Mouse (Mus musculus) hindbrain, embryonic 16.5 days (tissue): ENCODE results near the gene Rusc2. TPM values are rescaled to one million over a fixed set of nuclear protein-coding genes. Genes with fewer than 3 reads are reported as not detected.

ENCODE experiments used
- ATAC-seq: fragments of 200-750 bp; cut with Nextera tagmentation; 2 replicates; pipeline ENCODE4 v1.8.0; 2017; ENCODE audit warnings: moderate TSS enrichment, moderate library complexity
- H3K27ac ChIP-seq: fragments of 300-500 bp; sonication (generic); 2 replicates; pipeline ENCODE4 v1.5.1; 2014; ENCODE audit warnings: low read depth, mild to moderate bottlenecking, control low read depth, low read length, moderate library complexity
- H3K27me3 ChIP-seq: fragments of 300-500 bp; sonication (generic); replicated peaks from 2 replicates; pipeline ENCODE4 v1.6.1; 2014; ENCODE audit warnings: low read length; ENCODE audit not compliant: control insufficient read depth, insufficient read depth
- H3K36me3 ChIP-seq: fragments of 300-500 bp; sonication (generic); 2 replicates; pipeline ENCODE4 v1.6.1; 2014; ENCODE audit warnings: mild to moderate bottlenecking, low read length, moderate library complexity, mixed read lengths; ENCODE audit not compliant: control insufficient read depth, insufficient read depth
- H3K4me1 ChIP-seq: fragments of 300-500 bp; sonication (generic); 2 replicates; pipeline ENCODE4 v1.6.1; 2014; ENCODE audit warnings: low read depth, low read length; ENCODE audit not compliant: control insufficient read depth, insufficient read depth
- H3K4me2 ChIP-seq: fragments of 300-500 bp; sonication (generic); 2 replicates; pipeline ENCODE4 v1.6.1; 2014; ENCODE audit warnings: mild to moderate bottlenecking, low read length, control low read depth, moderate library complexity
- H3K4me3 ChIP-seq: fragments of 300-500 bp; sonication (generic); 2 replicates; pipeline ENCODE4 v1.5.1; 2014; ENCODE audit warnings: mild to moderate bottlenecking, low read length, control low read depth, moderate library complexity
- H3K9ac ChIP-seq: fragments of 300-500 bp; sonication (generic); 2 replicates; pipeline ENCODE4 v1.6.1; 2014; ENCODE audit warnings: low read depth, mild to moderate bottlenecking, control low read depth, low read length, moderate library complexity
- H3K9me3 ChIP-seq: fragments of 300-500 bp; sonication (generic); 2 replicates; pipeline ENCODE4 v1.6.1; 2014; ENCODE audit warnings: mild to moderate bottlenecking, low read length, moderate library complexity; ENCODE audit not compliant: control insufficient read depth
- WGBS: fragments of 180-500 bp; shearing (Covaris S2); extraction: QIAGEN DNeasy Blood & Tissue Kit; methylation state at CpG from one replicate; pipeline ENCODE4 v1.1.7; 2014; 5-methylcytosine and 5-hydroxymethylcytosine counted together
- polyA plus RNA-seq: library from polyadenylated mRNA; unstranded; fragments of >200 nt; fragmentation: Nextera tagmentation; extraction: Ambion mirVana; gene quantifications from 2 replicates; pipeline ENCODE4 v1.2.1, GENCODE M21; 2015

Rusc2 gene
- polyA plus RNA-seq, 1 experiment from 2014 or later = 70.8 TPM

GRCm38 (mm10) chr4:43456470-43456869 lies 74.7 kb downstream of the Rusc2 start:
- H3K4me3 ChIP-seq = no peak overlapping the region
- H3K27ac ChIP-seq = no peak overlapping the region
- H3K36me3 ChIP-seq = no peaks in the 10 kb centered on the region
- no peak overlapping the region for H3K4me2 ChIP-seq
- 31% methylated on average over 4 of the region's 4 CpGs for WGBS
- H3K9me3 ChIP-seq = no peaks in the 10 kb centered on the region
- no peak for ATAC-seq
- no peak overlapping the region for H3K9ac ChIP-seq
- H3K4me1 ChIP-seq = peaks cover 11% of the 10 kb centered on the region
- H3K27me3 ChIP-seq = peaks cover 3% of the 10 kb centered on the region; the same call in 1 of the 2 replicates

GRCm38 (mm10) chr4:43457124-43457523 lies 75.3 kb downstream of the Rusc2 start:
- Histone ChIP-seq H3K4me1 (peaks cover 11% of the 10 kb centered on the region), H3K9me3 (no peaks in the 10 kb centered on the region), H3K4me3 (no peak overlapping the region), H3K27ac (no peak overlapping the region), H3K9ac (no peak overlapping the region), H3K4me2 (no peak overlapping the region), H3K36me3 (no peaks in the 10 kb centered on the region), H3K27me3 (peaks cover 3% of the 10 kb centered on the region; the same call in 1 of the 2 replicates)
- ATAC-seq = no peak
- 16% methylated on average over 8 of the region's 8 CpGs for WGBS

- Histone ChIP-seq H3K27me3 (no peaks in the 10 kb centered on the region), H3K4me3 (no peak overlapping the region), H3K9ac (no peak overlapping the region), H3K4me2 (no peak overlapping the region), H3K9me3 (no peaks in the 10 kb centered on the region), H3K36me3 (no peaks in the 10 kb centered on the region), H3K27ac (no peak overlapping the region), H3K4me1 (no peaks in the 10 kb centered on the region)
- 88% methylated on average over 5 of the region's 5 CpGs for WGBS
- no peak for ATAC-seq
These were observed 81.3 kb downstream of the Rusc2 start for GRCm38 (mm10) chr4:43463102-43463501.

GRCm38 (mm10) chr4:43465935-43466334 lies 84.2 kb downstream of the Rusc2 start:
- Histone ChIP-seq H3K9me3 (no peaks in the 10 kb centered on the region), H3K4me1 (no peaks in the 10 kb centered on the region), H3K9ac (no peak overlapping the region), H3K4me3 (no peak overlapping the region), H3K27ac (no peak overlapping the region), H3K36me3 (no peaks in the 10 kb centered on the region), H3K4me2 (no peak overlapping the region), H3K27me3 (no peaks in the 10 kb centered on the region)
- WGBS = 86% methylated on average over 6 of the region's 6 CpGs
- ATAC-seq = no peak

- 91% methylated on average over 7 of the region's 7 CpGs for WGBS
- Histone ChIP-seq H3K4me1 (no peaks in the 10 kb centered on the region), H3K9ac (no peak overlapping the region), H3K9me3 (no peaks in the 10 kb centered on the region), H3K27ac (no peak overlapping the region), H3K4me3 (no peak overlapping the region), H3K27me3 (no peaks in the 10 kb centered on the region), H3K36me3 (no peaks in the 10 kb centered on the region), H3K4me2 (no peak overlapping the region)
- ATAC-seq = no peak
These were observed 85.1 kb downstream of the Rusc2 start for GRCm38 (mm10) chr4:43466872-43467271.

GRCm38 (mm10) chr4:43470301-43470700 lies 88.5 kb downstream of the Rusc2 start:
- H3K4me2 ChIP-seq = no peak overlapping the region
- H3K4me1 ChIP-seq = no peaks in the 10 kb centered on the region
- no peak overlapping the region for H3K9ac ChIP-seq
- ATAC-seq = no peak
- no peaks in the 10 kb centered on the region for H3K36me3 ChIP-seq
- H3K27ac ChIP-seq = no peak overlapping the region
- H3K9me3 ChIP-seq = no peaks in the 10 kb centered on the region
- H3K4me3 ChIP-seq = no peak overlapping the region
- no peaks in the 10 kb centered on the region for H3K27me3 ChIP-seq
- WGBS = 93% methylated on average over 10 of the region's 10 CpGs

GRCm38 (mm10) chr4:43473636-43474035 lies 91.9 kb downstream of the Rusc2 start:
- peaks cover 3% of the 10 kb centered on the region for H3K4me1 ChIP-seq
- no peaks in the 10 kb centered on the region for H3K36me3 ChIP-seq
- H3K9me3 ChIP-seq = no peaks in the 10 kb centered on the region
- no peaks in the 10 kb centered on the region for H3K27me3 ChIP-seq
- no peak overlapping the region for H3K4me3 ChIP-seq
- no peak overlapping the region for H3K4me2 ChIP-seq
- WGBS = 77% methylated on average over 1 of the region's 1 CpGs
- H3K27ac ChIP-seq = no peak overlapping the region
- H3K9ac ChIP-seq = no peak overlapping the region
- no peak for ATAC-seq

- H3K4me1 ChIP-seq = peaks cover 3% of the 10 kb centered on the region
- ATAC-seq = no peak
- H3K27ac ChIP-seq = no peak overlapping the region
- H3K4me3 ChIP-seq = no peak overlapping the region
- H3K27me3 ChIP-seq = no peaks in the 10 kb centered on the region
- 88% methylated on average over 6 of the region's 6 CpGs for WGBS
- no peak overlapping the region for H3K4me2 ChIP-seq
- H3K36me3 ChIP-seq = no peaks in the 10 kb centered on the region
- no peak overlapping the region for H3K9ac ChIP-seq
- H3K9me3 ChIP-seq = no peaks in the 10 kb centered on the region
These were observed 94.8 kb downstream of the Rusc2 start for GRCm38 (mm10) chr4:43476604-43477003.
